Mouse (Mus musculus) limb, embryonic 14.5 days (tissue): ENCODE results near the gene Myt1. TPM values are rescaled to one million over a fixed set of nuclear protein-coding genes. Genes with fewer than 3 reads are reported as not detected.

ENCODE experiments used
- ATAC-seq: fragments of 200-750 bp; cut with Nextera tagmentation; 2 replicates; pipeline ENCODE4 v1.8.0; 2017; ENCODE audit warnings: low read depth, moderate number of reproducible peaks, moderate TSS enrichment; ENCODE audit not compliant: low FRiP score
- DNase-seq: peaks from one replicate; pipeline ENCODE4 v3.0.0-alpha.2; 2015; ENCODE audit warnings: low spot score
- H3K27ac ChIP-seq: fragments of 300-500 bp; sonication (generic); replicated peaks from 2 replicates; pipeline ENCODE4 v1.5.1; 2014; ENCODE audit warnings: low read depth, mild to moderate bottlenecking, low read length, moderate library complexity, mixed read lengths
- H3K27me3 ChIP-seq: fragments of 300-500 bp; sonication (generic); 2 replicates; pipeline ENCODE4 v1.6.1; 2014; ENCODE audit warnings: low read length, mixed read lengths; ENCODE audit not compliant: control insufficient read depth, insufficient read depth
- H3K36me3 ChIP-seq: fragments of 300-500 bp; sonication (generic); 2 replicates; pipeline ENCODE4 v1.6.1; 2014; ENCODE audit warnings: mild to moderate bottlenecking, low read length, moderate library complexity, mixed read lengths; ENCODE audit not compliant: control insufficient read depth, insufficient read depth
- H3K4me1 ChIP-seq: fragments of 300-500 bp; sonication (generic); 2 replicates; pipeline ENCODE4 v1.6.1; 2014; ENCODE audit warnings: antibody characterized with exemption, low read length, mixed read lengths; ENCODE audit not compliant: control insufficient read depth, insufficient read depth
- H3K4me2 ChIP-seq: fragments of 300-500 bp; sonication (generic); replicated peaks from 2 replicates; pipeline ENCODE4 v1.6.1; 2014; ENCODE audit warnings: low read depth, mild to moderate bottlenecking, low read length, moderate library complexity; ENCODE audit not compliant: severe bottlenecking
- H3K4me3 ChIP-seq: fragments of 300-500 bp; sonication (generic); replicated peaks from 2 replicates; pipeline ENCODE4 v1.5.1; 2014; ENCODE audit warnings: low read length
- H3K9ac ChIP-seq: fragments of 300-500 bp; sonication (generic); 2 replicates; pipeline ENCODE4 v1.6.1; 2014; ENCODE audit warnings: mild to moderate bottlenecking, low read depth, low read length, moderate library complexity; ENCODE audit not compliant: severe bottlenecking
- H3K9me3 ChIP-seq: fragments of 300-500 bp; sonication (generic); 2 replicates; pipeline ENCODE4 v1.6.1; 2016; ENCODE audit warnings: low read length; ENCODE audit not compliant: control insufficient read depth
- POLR2A ChIP-seq: fragments of 200-500 bp; IDR thresholded peaks from 2 replicates; pipeline ENCODE4 v1.8.0; 2012; ENCODE audit warnings: inconsistent platforms, mild to moderate bottlenecking, moderate library complexity, borderline replicate concordance; ENCODE audit not compliant: insufficient read depth, insufficient read length; ENCODE audit errors: extremely low read depth
- WGBS: fragments of 180-500 bp; shearing (Covaris S2); extraction: QIAGEN DNeasy Blood & Tissue Kit; methylation state at CpG from one replicate; pipeline ENCODE4 v1.1.7; 2014; 5-methylcytosine and 5-hydroxymethylcytosine counted together
- polyA plus RNA-seq, 2 experiments: library from polyadenylated mRNA; depleted of rRNA in 1 of 2; stranded (reverse) in 1 of 2; unstranded in 1 of 2; fragments of >200 nt; fragmentation: Nextera tagmentation in 1 of 2; extraction: Ambion mirVana in 1 of 2; gene quantifications; 2 replicates each; pipeline versions ENCODE4 v1.2.1 to v1.2.3; 2012 to 2014

The Myt1 gene
- polyA plus RNA-seq, 2 experiments, result 0.41 TPM; not detected in 1

DNA sequence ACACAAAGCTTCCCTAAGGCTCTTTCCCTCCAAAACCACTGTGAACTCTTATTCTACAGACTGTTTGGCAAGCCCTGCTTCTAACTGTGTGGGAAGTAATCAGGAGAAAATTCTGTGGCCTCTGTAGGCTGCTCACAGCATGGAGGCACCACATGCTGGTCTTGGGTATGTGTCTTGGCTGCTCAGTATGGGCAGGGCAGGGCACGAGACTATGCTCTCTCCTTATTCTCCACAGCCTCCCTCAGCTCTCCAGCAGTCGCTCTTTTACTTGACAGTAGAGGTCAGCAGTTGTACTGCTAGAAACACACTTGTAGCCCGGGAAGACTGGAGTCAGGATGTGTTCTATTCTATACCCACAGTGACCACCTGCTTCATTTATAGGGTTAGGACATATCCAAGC, 43.1 kb upstream of the Myt1 start:
- no peak for TF ChIP-seq POLR2A
- H3K4me1 ChIP-seq, result no peaks in the 10 kb centered on the region; the same call in 1 of the 2 replicates
- no peaks in the 10 kb centered on the region for H3K36me3 ChIP-seq
- H3K4me3 ChIP-seq, result no peak overlapping the region
- no peak for ATAC-seq
- no peak overlapping the region for H3K27ac ChIP-seq
- no peaks in the 10 kb centered on the region for H3K9me3 ChIP-seq
- no peak overlapping the region for H3K9ac ChIP-seq
- no peaks in the 10 kb centered on the region for H3K27me3 ChIP-seq
- H3K4me2 ChIP-seq, result no peak overlapping the region
- DNase-seq, result no peak
- WGBS, result 30% methylated on average over 3 of the region's 3 CpGs

DNA sequence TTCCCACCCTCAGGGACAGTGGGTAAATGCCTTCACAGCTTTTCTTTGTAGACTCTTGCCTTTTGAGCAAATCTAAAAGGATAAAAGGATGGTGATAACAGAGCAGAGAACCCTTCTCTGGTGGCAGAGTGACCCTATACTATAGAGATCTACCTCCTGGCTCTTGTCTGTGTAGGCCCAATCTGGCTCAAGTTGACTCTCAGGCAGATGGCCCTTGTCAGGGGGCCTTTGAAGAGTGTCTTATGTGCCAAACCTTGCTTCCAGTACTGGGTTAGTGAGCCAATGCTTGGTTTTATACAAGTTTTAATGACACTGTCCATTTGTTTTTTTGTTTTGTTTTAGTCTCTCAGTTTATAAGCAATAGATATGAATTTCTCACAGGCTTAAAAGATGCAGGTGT, 41.9 kb upstream of the Myt1 start:
- no peaks in the 10 kb centered on the region for H3K36me3 ChIP-seq
- H3K27ac ChIP-seq, result no peak overlapping the region
- H3K9me3 ChIP-seq, result no peaks in the 10 kb centered on the region
- H3K4me1 ChIP-seq, result no peaks in the 10 kb centered on the region
- no peak for ATAC-seq
- no peak for DNase-seq
- TF ChIP-seq POLR2A, result no peak
- H3K9ac ChIP-seq, result no peak overlapping the region
- H3K27me3 ChIP-seq, result no peaks in the 10 kb centered on the region
- H3K4me2 ChIP-seq, result no peak overlapping the region
- H3K4me3 ChIP-seq, result no peak overlapping the region

DNA sequence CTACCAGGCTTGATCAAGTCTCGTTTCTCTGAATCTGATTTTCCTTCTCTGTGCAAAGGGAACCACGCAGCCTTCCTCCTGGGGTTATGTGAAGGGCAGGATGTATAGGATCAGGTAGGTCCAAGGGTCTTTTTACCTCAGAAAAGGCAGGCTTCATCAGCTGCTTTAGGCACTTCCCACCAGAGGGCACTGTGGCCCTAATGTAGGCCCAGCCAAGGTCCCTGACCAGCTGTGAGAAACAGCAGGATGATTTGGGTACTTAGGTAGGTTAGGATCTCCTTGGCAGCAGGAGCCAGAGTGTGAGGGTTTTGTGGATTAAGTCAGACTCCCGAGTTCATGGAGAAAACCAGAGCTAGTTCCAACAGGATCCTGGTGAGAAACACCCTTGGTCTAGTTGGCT, 40.9 kb upstream of the Myt1 start:
- ATAC-seq (no peak), DNase-seq (peak; percentile 4)
- Histone ChIP-seq H3K27ac (no peak overlapping the region), H3K27me3 (no peaks in the 10 kb centered on the region), H3K9me3 (no peaks in the 10 kb centered on the region), H3K4me3 (no peak overlapping the region), H3K4me1 (no peaks in the 10 kb centered on the region; the same call in 1 of the 2 replicates), H3K9ac (no peak overlapping the region), H3K36me3 (no peaks in the 10 kb centered on the region), H3K4me2 (no peak overlapping the region)
- no peak for TF ChIP-seq POLR2A
- 18% methylated on average over 3 of the region's 3 CpGs for WGBS

DNA sequence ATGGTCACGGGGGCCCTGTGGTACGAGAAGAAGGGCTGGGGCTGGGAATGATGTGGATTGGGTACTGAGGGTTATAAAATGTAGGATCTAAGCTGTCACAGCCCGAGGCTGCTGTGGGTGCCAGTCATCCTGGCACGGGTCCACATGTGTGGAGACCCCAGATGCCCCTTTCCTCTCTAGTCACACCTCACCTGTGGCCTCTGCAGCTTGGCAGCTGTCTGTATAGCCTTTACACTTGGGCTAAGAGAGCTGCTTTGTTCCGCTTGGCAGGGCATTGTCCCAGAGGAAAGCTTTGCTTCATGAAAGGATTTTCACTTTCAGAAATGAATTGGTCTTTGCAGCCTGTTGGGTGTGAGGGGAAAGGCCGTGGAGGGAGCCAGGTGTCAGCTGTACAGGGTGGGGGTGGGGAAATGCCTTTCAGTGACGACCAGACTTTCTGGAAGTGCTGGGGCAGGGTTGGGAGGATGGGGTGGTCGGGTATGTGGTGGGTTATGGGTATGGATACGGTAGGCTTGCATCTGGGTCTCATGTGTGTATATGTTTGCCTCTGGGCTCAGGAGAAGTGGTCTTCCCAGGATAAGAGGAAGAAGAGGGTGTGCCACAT, 35.4 kb upstream of the Myt1 start:
- H3K4me2 ChIP-seq, result no peak overlapping the region
- TF ChIP-seq POLR2A, result no peak
- DNase-seq, result no peak
- H3K36me3 ChIP-seq, result no peaks in the 10 kb centered on the region
- H3K4me1 ChIP-seq, result peaks cover 5% of the 10 kb centered on the region; the same call in 1 of the 2 replicates
- WGBS, result 40% methylated on average over 9 of the region's 9 CpGs
- no peaks in the 10 kb centered on the region for H3K27me3 ChIP-seq
- H3K9ac ChIP-seq, result no peak overlapping the region
- no peak overlapping the region for H3K4me3 ChIP-seq
- ATAC-seq, result no peak
- no peaks in the 10 kb centered on the region for H3K9me3 ChIP-seq
- no peak overlapping the region for H3K27ac ChIP-seq

DNA sequence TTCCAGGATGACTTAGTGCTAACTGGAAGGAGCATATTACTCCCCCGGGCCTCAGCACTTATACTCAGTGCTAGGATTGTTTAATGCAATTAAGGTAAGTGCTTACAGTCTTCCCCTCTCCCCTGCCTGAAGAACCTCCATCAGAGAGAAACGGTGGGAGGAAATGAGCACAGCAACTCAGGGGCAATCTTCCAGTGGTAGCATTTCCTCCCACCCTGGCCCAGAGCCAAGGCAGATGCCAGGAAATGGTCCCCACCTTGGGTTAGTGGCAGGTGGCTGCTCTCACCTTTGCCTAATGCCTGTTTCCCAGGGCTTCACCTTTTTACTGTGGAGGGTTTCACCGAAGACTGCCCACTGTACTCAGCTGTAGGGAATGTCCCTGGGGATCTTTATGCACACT, 33.1 kb upstream of the Myt1 start:
- no peak overlapping the region for H3K4me3 ChIP-seq
- no peak for TF ChIP-seq POLR2A
- no peak overlapping the region for H3K9ac ChIP-seq
- H3K27me3 ChIP-seq, result no peaks in the 10 kb centered on the region
- no peak overlapping the region for H3K27ac ChIP-seq
- ATAC-seq (no peak), DNase-seq (no peak)
- H3K4me1 ChIP-seq, result peaks cover 5% of the 10 kb centered on the region; the same call in 1 of the 2 replicates
- WGBS, result 48% methylated on average over 3 of the region's 3 CpGs
- no peaks in the 10 kb centered on the region for H3K9me3 ChIP-seq
- no peak overlapping the region for H3K4me2 ChIP-seq
- H3K36me3 ChIP-seq, result no peaks in the 10 kb centered on the region

DNA sequence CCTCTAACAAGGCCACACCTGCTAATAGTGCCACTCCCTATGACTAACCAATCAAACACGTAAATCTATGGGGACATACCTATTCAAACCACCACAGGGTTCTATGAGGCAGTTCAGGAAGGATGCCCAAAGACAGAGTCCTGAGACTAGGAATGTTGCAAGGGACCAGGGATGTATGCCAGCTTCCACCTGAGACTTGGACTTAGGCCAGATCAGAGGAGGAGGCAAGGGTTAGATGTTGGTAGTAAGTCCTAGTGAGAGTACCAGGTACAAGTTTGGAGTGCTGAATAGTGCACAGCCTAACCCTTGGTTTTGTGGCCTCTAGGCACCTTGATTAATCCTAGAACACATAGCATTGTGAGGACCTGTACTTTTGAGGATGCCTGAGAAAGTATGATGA, 10.5 kb upstream of the Myt1 start:
- DNase-seq (no peak), ATAC-seq (no peak)
- Histone ChIP-seq H3K27ac (no peak overlapping the region), H3K36me3 (no peaks in the 10 kb centered on the region), H3K27me3 (no peaks in the 10 kb centered on the region), H3K4me2 (no peak overlapping the region), H3K9me3 (no peaks in the 10 kb centered on the region), H3K4me1 (no peaks in the 10 kb centered on the region), H3K4me3 (no peak overlapping the region), H3K9ac (no peak overlapping the region)
- TF ChIP-seq POLR2A, result no peak
- WGBS, result 77% methylated on average over 1 of the region's 1 CpGs
